Mouse (Mus musculus) heart, adult 18-20 months (tissue): Measurements from ENCODE around the gene Eif4h. TPM values are rescaled to one million over a fixed set of nuclear protein-coding genes. Genes with fewer than 3 reads are reported as not detected.

ENCODE experiments used
- microRNA-seq, 2 experiments: library from miRNA; unstranded; fragments of <30 nt; microRNA quantifications; one replicate each; pipeline ENCODE4 v1.2.0; 2022
- total RNA-seq, 2 experiments: library from RNA; stranded (reverse); gene quantifications; 2 replicates each; pipeline ENCODE4 v1.2.3; 2021

The Eif4h gene
- total RNA-seq, 2 experiments from 2014 or later: 132 to 136 TPM

Small RNAs within 50 kb of the gene (microRNA-seq; reads per million reads assigned to microRNA genes)
- 0.38 to 0.81 reads per million in 2 experiments for gene Mir7228

Other genes with a start within 250 kb of the Eif4h start
- 10 to 100 TPM; 18.2 to 20.5 TPM for gene Gtf2ird1, start 182.8 kb downstream of the Eif4h start, total RNA-seq
- gene Clip2, start 87.1 kb downstream of the Eif4h start, total RNA-seq: 1 to 10 TPM; 5.8 TPM
- gene Syna, start 79.3 kb downstream of the Eif4h start, total RNA-seq: not detected
- 10 to 100 TPM; 20.7 to 25.0 TPM for gene Rfc2, start 58.1 kb downstream of the Eif4h start, total RNA-seq
- gene Lat2, start 24.5 kb downstream of the Eif4h start, total RNA-seq: 1 to 10 TPM; 2.0 to 2.4 TPM
- gene Limk1, start 49.1 kb upstream of the Eif4h start, total RNA-seq: 1 to 10 TPM; 4.3 to 5.1 TPM
- 10 to 100 TPM; 26.0 to 26.7 TPM for gene Eln, start 107.8 kb upstream of the Eif4h start, total RNA-seq